Mouse (Mus musculus): ENCODE measurements around the gene Decr2. TPM values are rescaled to one million over a fixed set of nuclear protein-coding genes. Genes with fewer than 3 reads are reported as not detected.
A peak's percentile ranks its signal among the peaks of the same experiment; 100 is the strongest.
"Not testable (repeated sequence)": the region's sequence is repeated elsewhere in the genome, so short reads cannot be mapped to it uniquely, and the experiment has no call there.

The Decr2 gene
- total and polyA plus RNA-seq, 3 experiments: 9.2 to 13.9 (median 9.5) TPM

DNA sequence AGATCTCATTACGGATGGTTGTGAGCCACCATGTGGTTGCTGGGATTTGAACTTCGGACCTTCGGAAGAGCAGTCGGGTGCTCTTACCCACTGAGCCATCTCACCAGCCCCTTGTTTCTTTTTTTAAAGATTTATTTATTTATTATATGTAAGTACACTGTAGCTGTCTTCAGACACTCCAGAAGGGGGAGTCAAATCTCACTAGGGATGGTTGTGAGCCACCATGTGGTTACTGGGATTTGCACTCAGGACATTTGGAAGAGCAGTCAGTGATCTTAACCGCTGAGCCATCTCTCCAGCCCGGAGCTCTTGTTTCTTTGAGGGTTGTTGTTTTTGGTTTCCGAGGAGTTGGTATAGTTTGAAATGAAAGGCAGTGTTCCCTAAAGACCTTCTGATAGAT is 24.3 kb upstream of the Decr2 start:
- H3K4me1 ChIP-seq (ENCODE audit: control insufficient read depth, insufficient read depth, low read length); intact Hi-C loops (cut with DNase I); H3K4me3 ChIP-seq; H3K79me2 ChIP-seq (replicated peaks; ENCODE audit: control insufficient read depth, insufficient read depth, low read length); DNase-seq; H3K27ac ChIP-seq; H3K27me3 ChIP-seq (ENCODE audit: control insufficient read depth, insufficient read depth, low read length); H3K9ac ChIP-seq (ENCODE audit: low read depth, low read length); H3K36me3 ChIP-seq (ENCODE audit: control insufficient read depth, insufficient read depth, low read length): not testable (repeated sequence)
- peak; percentile 32 for TF ChIP-seq CTCF (IDR thresholded peaks at IDR 0.05)
- WGBS: 65% methylated on average over 7 of the region's 7 CpGs

DNA sequence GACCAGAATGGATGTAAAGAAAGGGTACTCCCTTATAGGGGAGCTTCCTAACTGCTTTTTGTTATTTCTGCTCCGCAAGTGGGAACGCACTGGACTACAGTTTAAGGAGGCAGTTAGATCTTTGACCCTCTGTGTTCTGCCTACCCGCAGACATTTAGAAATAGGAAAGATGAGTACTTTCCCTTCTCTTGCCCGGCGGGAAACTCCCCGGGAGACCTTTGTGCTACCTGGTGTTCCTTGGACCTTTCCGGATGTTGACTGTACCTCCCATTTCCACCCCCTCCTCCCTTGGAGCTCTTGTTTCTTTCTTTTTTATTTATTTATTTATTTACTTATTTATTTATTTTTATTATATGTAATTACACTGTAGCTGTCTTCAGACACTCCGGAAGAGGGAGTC is 23.9 kb upstream of the Decr2 start:
- TF ChIP-seq EP300 (IDR thresholded peaks at IDR 0.05; ENCODE audit: insufficient read depth, low read depth, low read length) (no peak), POLR2A (IDR thresholded peaks at IDR 0.05; ENCODE audit: insufficient read depth, low read depth, low read length) (no peak), CTCF (IDR thresholded peaks at IDR 0.05) (no peak)
- Histone ChIP-seq H3K9ac (ENCODE audit: low read depth, low read length) (no peak overlapping the region), H3K4me3 (peak overlapping the region; percentile 65), H3K27me3 (ENCODE audit: control insufficient read depth, insufficient read depth, low read length) (peaks cover 4% of the 10 kb centered on the region; the same call in 1 of the 2 replicates), H3K4me1 (ENCODE audit: control insufficient read depth, insufficient read depth, low read length) (no peaks in the 10 kb centered on the region), H3K79me2 (replicated peaks; ENCODE audit: control insufficient read depth, insufficient read depth, low read length) (no peaks in the 10 kb centered on the region), H3K27ac (no peak overlapping the region), H3K36me3 (ENCODE audit: control insufficient read depth, insufficient read depth, low read length) (no peaks in the 10 kb centered on the region)
- intact Hi-C loops (cut with DNase I): no loop called here
- no peak for DNase-seq
- 16% methylated on average over 8 of the region's 8 CpGs for WGBS

DNA sequence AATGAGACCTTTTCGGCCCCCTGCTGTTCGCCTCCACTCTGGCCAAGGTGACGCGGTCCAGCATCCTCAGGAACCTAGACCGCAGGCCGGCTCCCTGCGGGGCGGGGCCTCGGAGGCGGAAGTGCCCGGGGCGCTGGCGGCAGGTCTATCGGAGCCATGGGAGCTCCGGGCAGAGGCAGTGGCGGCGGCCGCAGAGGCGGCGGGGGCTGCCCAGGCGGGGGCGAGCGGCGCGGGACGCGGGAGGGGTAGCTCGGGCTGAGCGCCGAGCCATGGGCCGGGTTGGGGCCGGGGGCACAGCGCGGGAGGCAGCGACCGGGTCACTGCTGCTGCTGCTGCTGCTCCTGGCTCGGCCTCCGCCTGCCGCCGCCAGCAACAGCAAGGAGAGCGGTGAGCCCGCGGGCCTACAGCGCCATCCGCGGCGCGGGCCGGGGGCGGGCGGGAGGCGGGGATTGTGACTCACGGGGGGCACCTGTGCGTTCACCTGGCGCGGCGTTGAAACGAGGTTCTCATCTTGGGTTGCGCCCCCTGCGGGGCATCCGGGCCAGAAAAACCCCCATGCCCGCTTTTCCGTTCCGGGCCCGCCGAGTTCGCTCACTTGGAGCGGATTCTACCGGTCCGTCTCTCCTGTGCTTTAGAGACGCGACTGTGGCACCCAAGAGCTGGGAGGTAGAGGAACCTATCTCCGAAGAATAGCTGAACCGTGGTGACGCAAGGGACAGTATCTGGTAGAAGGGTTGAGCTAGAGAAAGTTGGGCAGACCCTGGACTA is 23.2 kb upstream of the Decr2 start, which contains the start of gene Tmem8:
Tmem8 (plus strand) TSS at position 119 of the 768 bp plus-strand sequence.
- Histone ChIP-seq H3K79me2 (replicated peaks; ENCODE audit: control insufficient read depth, insufficient read depth, low read length) (no peaks in the 10 kb centered on the region), H3K4me1 (ENCODE audit: control insufficient read depth, insufficient read depth, low read length) (no peaks in the 10 kb centered on the region), H3K4me3 (peak within 1 kb of the TSS; percentile 65), H3K27me3 (ENCODE audit: control insufficient read depth, insufficient read depth, low read length) (peaks cover 4% of the 10 kb centered on the region; the same call in 1 of the 2 replicates), H3K27ac (no peak within 1 kb of the TSS; the same call in 1 of the 2 replicates), H3K36me3 (ENCODE audit: control insufficient read depth, insufficient read depth, low read length) (no peaks in the 10 kb centered on the region), H3K9ac (ENCODE audit: low read depth, low read length) (peak within 1 kb of the TSS; percentile 74)
- peak; percentile 76 to 78 for DNase-seq
- 2% methylated on average over 73 of the region's 75 CpGs for WGBS
- TF ChIP-seq CTCF (IDR thresholded peaks at IDR 0.05) (peak; percentile 37), POLR2A (IDR thresholded peaks at IDR 0.05; ENCODE audit: insufficient read depth, low read depth, low read length) (no peak)
- intact Hi-C loops (cut with DNase I): no loop called here

DNA sequence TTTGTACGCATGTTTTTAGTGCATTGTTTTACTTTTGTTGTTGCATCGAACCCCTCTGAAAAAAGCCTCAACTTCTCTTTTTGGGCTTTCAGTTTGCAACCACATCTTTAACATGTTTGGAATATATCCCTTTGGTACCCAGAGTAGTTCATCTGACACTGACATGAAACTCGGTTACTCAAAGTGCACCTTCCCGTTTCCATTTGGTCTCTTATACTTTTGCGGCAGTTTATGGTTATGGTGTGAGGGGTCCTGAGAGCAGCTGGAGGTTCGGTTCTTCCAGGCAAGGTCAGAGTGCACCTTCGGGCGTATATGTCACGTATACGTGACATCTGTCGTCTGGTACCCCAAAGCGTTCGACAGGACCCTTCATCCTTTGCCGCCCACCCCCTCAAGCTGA is 22.6 kb upstream of the Decr2 start:
- intact Hi-C loops (cut with DNase I): no loop called here
- WGBS: 26% methylated on average over 14 of the region's 14 CpGs

DNA sequence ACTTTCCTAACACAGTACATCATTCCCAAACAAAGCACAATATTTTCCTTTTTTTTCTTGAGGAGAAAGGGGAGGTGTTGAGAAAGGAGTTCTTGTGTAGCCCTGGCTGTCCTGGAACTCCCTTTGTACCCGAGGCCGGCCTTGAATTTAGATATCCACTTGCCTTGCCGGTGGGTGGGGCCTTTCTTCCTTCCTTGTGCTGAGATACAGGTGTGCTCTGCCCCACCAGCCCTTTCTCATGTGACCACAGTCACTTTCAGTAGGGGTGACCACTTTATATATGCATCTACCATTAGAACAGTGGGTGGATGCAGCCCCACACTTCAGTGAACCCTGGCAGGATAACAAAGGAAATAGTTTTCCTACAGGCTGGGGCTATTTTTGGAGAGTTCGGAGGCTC is 21.6 kb upstream of the Decr2 start:
- no peaks in the 10 kb centered on the region for H3K79me2 ChIP-seq (replicated peaks; ENCODE audit: control insufficient read depth, insufficient read depth, low read length)
- DNase-seq: no peak
- H3K9ac ChIP-seq (ENCODE audit: low read depth, low read length): no peak overlapping the region
- intact Hi-C loops (cut with DNase I): no loop called here
- H3K27me3 ChIP-seq (ENCODE audit: control insufficient read depth, insufficient read depth, low read length): peaks cover 4% of the 10 kb centered on the region; the same call in 1 of the 2 replicates
- no peak overlapping the region for H3K4me3 ChIP-seq
- no peaks in the 10 kb centered on the region for H3K4me1 ChIP-seq (ENCODE audit: control insufficient read depth, insufficient read depth, low read length)
- TF ChIP-seq POLR2A (IDR thresholded peaks at IDR 0.05; ENCODE audit: insufficient read depth, low read depth, low read length): no peak
- TF ChIP-seq EP300 (IDR thresholded peaks at IDR 0.05; ENCODE audit: insufficient read depth, low read depth, low read length): no peak
- TF ChIP-seq CTCF (IDR thresholded peaks at IDR 0.05): no peak
- H3K27ac ChIP-seq: no peak overlapping the region
- H3K36me3 ChIP-seq (ENCODE audit: control insufficient read depth, insufficient read depth, low read length): no peaks in the 10 kb centered on the region
- 26% methylated on average over 4 of the region's 4 CpGs for WGBS

More for the DNA sequence above, 22.6 kb upstream of the Decr2 start:
- DNase-seq: no peak
- no peaks in the 10 kb centered on the region for H3K36me3 ChIP-seq (ENCODE audit: control insufficient read depth, insufficient read depth, low read length)
- H3K4me1 ChIP-seq (ENCODE audit: control insufficient read depth, insufficient read depth, low read length): no peaks in the 10 kb centered on the region
- peak overlapping the region; percentile 65 for H3K4me3 ChIP-seq
- H3K79me2 ChIP-seq (replicated peaks; ENCODE audit: control insufficient read depth, insufficient read depth, low read length): no peaks in the 10 kb centered on the region
- no peak overlapping the region for H3K27ac ChIP-seq
- TF ChIP-seq CTCF (IDR thresholded peaks at IDR 0.05): no peak
- TF ChIP-seq POLR2A (IDR thresholded peaks at IDR 0.05; ENCODE audit: insufficient read depth, low read depth, low read length): no peak
- TF ChIP-seq EP300 (IDR thresholded peaks at IDR 0.05; ENCODE audit: insufficient read depth, low read depth, low read length): no peak
- peak overlapping the region; percentile 74 for H3K9ac ChIP-seq (ENCODE audit: low read depth, low read length)
- H3K27me3 ChIP-seq (ENCODE audit: control insufficient read depth, insufficient read depth, low read length): peaks cover 4% of the 10 kb centered on the region; the same call in 1 of the 2 replicates

DNA sequence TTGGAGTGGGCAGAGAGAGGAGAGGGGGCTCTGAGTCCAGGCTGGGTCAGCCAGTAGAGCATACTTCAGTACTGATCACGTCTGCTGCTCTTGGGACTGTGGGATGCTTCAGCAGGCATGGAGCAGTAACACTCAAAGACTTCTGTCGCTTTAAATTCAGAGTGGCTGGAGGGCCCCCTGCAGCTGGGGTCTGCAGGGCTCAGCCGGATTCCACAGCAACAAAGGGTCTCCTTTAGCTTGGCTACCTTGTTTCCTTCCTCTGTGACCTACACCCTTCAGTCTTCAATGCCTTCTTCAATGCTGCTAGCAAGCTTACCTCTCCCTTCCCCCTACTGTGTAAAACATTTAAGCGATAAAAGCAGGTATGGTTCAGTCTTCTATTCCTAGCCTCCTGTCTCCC is 20.9 kb upstream of the Decr2 start:
- Histone ChIP-seq H3K9ac (ENCODE audit: low read depth, low read length) (no peak overlapping the region), H3K4me3 (no peak overlapping the region), H3K36me3 (ENCODE audit: control insufficient read depth, insufficient read depth, low read length) (no peaks in the 10 kb centered on the region), H3K79me2 (replicated peaks; ENCODE audit: control insufficient read depth, insufficient read depth, low read length) (no peaks in the 10 kb centered on the region), H3K4me1 (ENCODE audit: control insufficient read depth, insufficient read depth, low read length) (no peaks in the 10 kb centered on the region), H3K27me3 (ENCODE audit: control insufficient read depth, insufficient read depth, low read length) (peaks cover 4% of the 10 kb centered on the region; the same call in 1 of the 2 replicates), H3K27ac (no peak overlapping the region)
- no peak for DNase-seq
- TF ChIP-seq POLR2A (IDR thresholded peaks at IDR 0.05; ENCODE audit: insufficient read depth, low read depth, low read length) (no peak), EP300 (IDR thresholded peaks at IDR 0.05; ENCODE audit: insufficient read depth, low read depth, low read length) (no peak), CTCF (IDR thresholded peaks at IDR 0.05) (no peak)
- WGBS: 21% methylated on average over 4 of the region's 4 CpGs
- intact Hi-C loops (cut with DNase I): no loop called here

Measured in heart, adult 2 months (tissue).